Mouse (Mus musculus): ENCODE data around the gene Kdm4c. TPM values are rescaled to one million over a fixed set of nuclear protein-coding genes. Genes with fewer than 3 reads are reported as not detected.

Kdm4c gene
- total and polyA plus RNA-seq, 3 experiments: 2.6 to 36.4 (median 36.2) TPM

DNA sequence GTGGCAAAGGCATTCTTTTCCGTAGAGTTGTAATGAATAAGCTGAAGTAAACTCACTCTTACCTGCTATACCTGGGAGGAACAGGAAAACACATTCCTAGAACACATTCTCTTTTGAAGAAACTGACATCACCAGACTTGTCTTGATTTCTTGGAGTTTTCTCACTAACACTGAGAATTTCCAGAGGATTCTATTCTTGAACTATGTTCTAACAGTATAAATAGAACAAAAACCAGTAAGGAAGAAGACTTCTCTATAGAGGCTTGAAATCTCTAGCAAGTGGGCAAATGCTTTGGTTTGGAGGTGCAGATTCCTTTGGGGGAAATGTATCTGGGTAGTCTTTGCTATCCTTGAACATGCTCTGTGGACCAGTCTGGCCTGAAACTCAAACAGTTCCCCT, 166.4 kb downstream of the Kdm4c start:
- Histone ChIP-seq H3K27me3 (ENCODE audit: insufficient read depth, low read length) (no peaks in the 10 kb centered on the region), H3K36me3 (replicated peaks) (peaks cover 18% of the 10 kb centered on the region), H3K9me3 (replicated peaks) (no peaks in the 10 kb centered on the region), H3K4me3 (ENCODE audit: low read depth, low read length) (no peak overlapping the region), H3K4me1 (ENCODE audit: insufficient read depth, low read depth, low read length) (no peaks in the 10 kb centered on the region)
- DNase-seq (ENCODE audit: low spot score): no peak
- TF ChIP-seq GATA1 (IDR thresholded peaks at IDR 0.05; ENCODE audit: borderline replicate concordance, low read length) (no peak), CTCF (IDR thresholded peaks at IDR 0.05; ENCODE audit: low read depth, low read length) (no peak), POLR2AphosphoS5 (IDR thresholded peaks at IDR 0.05; ENCODE audit: insufficient replicate concordance, low read depth, low read length) (no peak), TAL1 (conservative IDR thresholded peaks at IDR 0.05; ENCODE audit: low read depth, low read length) (no peak), GATA2 (IDR thresholded peaks at IDR 0.05; ENCODE audit: borderline replicate concordance, low read depth, low read length) (no peak)
- no peak for ATAC-seq (ENCODE audit: extremely low read depth, insufficient number of reproducible peaks, low FRiP score, poor library complexity, severe bottlenecking)

- Histone ChIP-seq H3K9me3 (replicated peaks) (no peaks in the 10 kb centered on the region), H3K4me3 (ENCODE audit: low read depth, low read length) (no peak overlapping the region), H3K27me3 (ENCODE audit: insufficient read depth, low read length) (no peaks in the 10 kb centered on the region), H3K36me3 (replicated peaks) (no peaks in the 10 kb centered on the region), H3K4me1 (ENCODE audit: insufficient read depth, low read depth, low read length) (no peaks in the 10 kb centered on the region)
- ATAC-seq (ENCODE audit: extremely low read depth, insufficient number of reproducible peaks, low FRiP score, poor library complexity, severe bottlenecking): peak; percentile 22; the same call in 1 of the 2 replicates
- no peak for TF ChIP-seq CTCF (IDR thresholded peaks at IDR 0.05; ENCODE audit: low read depth, low read length)
- no peak for TF ChIP-seq POLR2AphosphoS5 (IDR thresholded peaks at IDR 0.05; ENCODE audit: insufficient replicate concordance, low read depth, low read length)
- TF ChIP-seq GATA2 (IDR thresholded peaks at IDR 0.05; ENCODE audit: borderline replicate concordance, low read depth, low read length): no peak
- TF ChIP-seq TAL1 (conservative IDR thresholded peaks at IDR 0.05; ENCODE audit: low read depth, low read length): no peak
- TF ChIP-seq GATA1 (IDR thresholded peaks at IDR 0.05; ENCODE audit: borderline replicate concordance, low read length): no peak
- no peak for DNase-seq (ENCODE audit: low spot score)
Observed at GRCm38 (mm10) chr4:74419794-74420193, 177.5 kb downstream of the Kdm4c start.

Other genes with a start within 250 kb of the Kdm4c start
- gene Frmd3, start 229.1 kb upstream of the Kdm4c start, total RNA-seq (2014; fragmentation: Nextera tagmentation): not detected in 2 replicates
- 0.16 and 0.17 TPM in 2 replicates for gene Frmd3, start 229.1 kb upstream of the Kdm4c start, total RNA-seq (2017)
- gene Frmd3, start 229.1 kb upstream of the Kdm4c start, polyA plus RNA-seq (2012): not detected in 2 replicates